Mouse (Mus musculus): ENCODE data around the gene Mpdu1.
"Not testable (repeated sequence)": the region's sequence is repeated elsewhere in the genome, so short reads cannot be mapped to it uniquely, and the experiment has no call there.

GRCm38 (mm10) chr11:69614257-69614588 lies 48.2 kb downstream of the Mpdu1 start:
- TF ChIP-seq CTCF (IDR thresholded peaks at IDR 0.05; ENCODE audit: extremely low read depth, insufficient read length, insufficient replicate concordance, low read depth, low read length); POLR2A (IDR thresholded peaks at IDR 0.05; ENCODE audit: low read depth, low read length): not testable (repeated sequence)

All from small intestine, adult 2 months (tissue).